Mouse (Mus musculus) left cerebral cortex, adult 8-10 months (tissue): ENCODE results near the gene Shisal1. TPM values are rescaled to one million over a fixed set of nuclear protein-coding genes. Genes with fewer than 3 reads are reported as not detected.

ENCODE experiments used
- DNase-seq, 2 experiments: peaks; one replicate each; pipeline ENCODE4 v3.0.0; 2022; ENCODE audit warnings: low spot score in 2 of 2
- total RNA-seq, 4 experiments: library from RNA; stranded (reverse); gene quantifications; 2 replicates each; pipeline ENCODE4 v1.2.4; 2022

Shisal1 gene
- total RNA-seq, 4 experiments from 2014 or later = 32.4 to 39.4 (median 37.7) TPM

DNA sequence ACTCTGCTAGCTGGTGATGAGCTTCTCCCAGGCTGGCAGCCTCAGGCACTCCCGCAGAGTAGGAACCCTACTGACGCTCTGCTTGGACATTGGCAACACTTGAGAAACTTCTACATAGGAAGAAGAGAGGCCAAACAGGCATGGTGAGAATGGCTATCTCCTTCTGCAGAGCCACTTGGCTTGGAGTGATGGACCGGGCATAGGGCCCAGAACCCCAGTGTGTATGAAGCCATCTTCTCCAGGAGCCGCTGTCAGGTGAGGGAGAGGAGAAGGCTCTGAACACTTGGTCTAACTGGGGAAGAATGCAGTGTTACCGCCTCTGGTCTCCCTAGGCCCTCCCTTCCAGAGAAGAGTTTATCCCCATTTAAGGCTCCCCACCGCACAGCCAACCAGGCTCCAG is 19.3 kb downstream of the Shisal1 start:
- DNase-seq = no peak

DNA sequence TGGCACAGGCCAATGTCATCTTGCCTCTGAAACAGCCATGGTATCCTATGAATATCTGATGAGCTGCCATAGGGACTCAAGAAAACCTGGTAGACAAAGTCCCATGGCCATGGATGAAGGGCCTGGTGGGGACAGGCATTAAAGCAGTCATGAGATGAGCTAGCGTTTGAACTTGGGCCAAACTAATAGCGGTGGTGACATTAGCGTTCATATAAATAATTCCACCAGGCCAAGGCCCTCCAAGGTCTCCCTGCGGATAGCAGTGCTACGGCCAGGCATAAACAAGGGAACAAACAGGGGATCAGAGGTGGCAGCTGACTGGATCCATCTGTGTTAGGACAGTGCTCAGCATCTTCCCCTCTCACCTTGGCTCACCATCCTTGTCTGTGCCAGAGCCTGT is 21.2 kb downstream of the Shisal1 start:
- no peak for DNase-seq

DNA sequence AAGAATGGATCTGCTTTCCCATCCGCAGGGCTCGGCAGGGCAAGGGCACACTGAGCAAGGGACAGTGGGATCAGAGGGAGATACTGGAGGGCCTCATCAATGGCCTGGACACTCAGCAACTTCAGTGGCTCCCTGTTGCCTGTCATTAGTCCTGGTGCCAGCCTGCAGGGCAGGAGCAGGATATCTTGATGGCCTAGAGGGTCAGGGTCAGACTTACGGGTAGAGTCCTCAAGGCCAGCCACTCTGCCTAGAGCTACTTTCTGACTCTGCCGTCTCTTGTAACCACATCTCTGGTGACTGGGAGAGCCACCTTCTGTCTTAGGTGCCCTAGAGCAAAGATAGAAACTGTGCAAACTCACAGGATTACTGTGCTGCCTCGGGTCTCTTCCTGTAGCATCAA is 23.1 kb downstream of the Shisal1 start:
- DNase-seq = no peak

DNA sequence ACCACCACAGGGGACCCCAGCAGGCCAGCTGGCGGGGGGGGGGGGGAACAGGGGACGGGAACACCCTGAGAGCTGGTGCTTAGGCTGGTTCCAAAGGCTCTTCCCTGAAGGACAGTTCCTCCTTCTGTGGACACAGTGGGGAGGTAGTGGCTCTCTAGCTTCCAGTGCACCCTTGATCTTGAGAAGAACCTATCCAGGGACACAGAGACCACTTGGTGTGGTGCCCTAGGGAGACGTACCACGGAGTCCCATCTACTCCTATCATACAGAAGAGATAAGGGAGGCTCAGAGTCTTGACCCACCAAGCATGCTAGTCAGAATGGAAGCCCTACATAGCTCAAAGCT is 28.7 kb downstream of the Shisal1 start:
- no peak for DNase-seq

DNA sequence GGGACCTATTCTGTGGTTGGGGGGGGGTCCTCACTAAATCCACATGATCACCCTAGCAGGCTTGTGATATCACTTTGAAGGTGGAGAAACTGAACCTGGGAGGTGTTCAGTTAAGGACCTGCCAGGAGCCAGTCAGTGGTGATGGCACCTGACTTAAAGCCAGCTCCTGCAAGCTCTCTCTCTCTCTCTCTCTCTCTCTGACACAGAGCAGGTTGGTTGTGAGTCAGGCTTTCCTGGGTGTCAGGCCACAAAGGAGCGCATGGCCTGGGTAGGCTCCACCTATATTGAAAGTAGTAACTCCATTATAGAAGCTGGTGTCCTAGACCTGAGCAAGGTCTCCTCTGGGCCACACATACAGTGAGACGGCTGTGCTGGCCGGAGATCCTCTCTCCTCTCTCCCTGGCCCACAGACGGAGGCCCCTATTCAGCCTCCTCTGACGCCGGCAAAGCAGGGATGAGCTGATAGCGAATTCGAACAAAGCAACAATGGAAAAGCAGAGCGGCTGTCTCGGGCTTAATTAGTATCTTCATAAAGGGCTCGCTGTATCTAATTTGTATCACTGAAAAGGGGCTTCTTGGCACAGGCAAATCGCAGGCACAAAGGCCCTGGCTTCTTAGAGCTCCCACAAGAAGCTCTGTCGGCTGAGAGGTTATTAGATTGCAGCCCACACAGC is 29.2 kb downstream of the Shisal1 start:
- DNase-seq = no peak

DNA sequence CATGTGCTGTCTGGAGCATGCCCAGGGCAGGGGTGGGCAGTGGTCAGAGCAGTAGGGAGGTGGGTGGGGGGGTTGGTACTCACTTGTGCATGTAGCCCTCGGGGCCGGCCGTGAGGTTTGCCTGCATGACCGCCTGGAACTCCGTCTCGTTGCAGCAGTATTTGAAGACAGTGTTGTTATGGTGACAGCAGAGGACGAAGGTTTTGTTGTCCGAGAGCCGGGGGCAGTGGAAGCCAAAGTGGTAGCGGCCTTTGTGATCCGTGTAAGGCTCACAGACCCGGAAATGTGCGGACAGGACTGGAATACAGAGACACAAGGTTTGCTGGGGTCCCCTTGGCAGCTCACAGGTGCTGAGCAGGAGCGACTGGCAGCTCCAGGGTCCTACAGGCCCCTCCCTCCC is 29.9 kb downstream of the Shisal1 start:
- DNase-seq = no peak

DNA sequence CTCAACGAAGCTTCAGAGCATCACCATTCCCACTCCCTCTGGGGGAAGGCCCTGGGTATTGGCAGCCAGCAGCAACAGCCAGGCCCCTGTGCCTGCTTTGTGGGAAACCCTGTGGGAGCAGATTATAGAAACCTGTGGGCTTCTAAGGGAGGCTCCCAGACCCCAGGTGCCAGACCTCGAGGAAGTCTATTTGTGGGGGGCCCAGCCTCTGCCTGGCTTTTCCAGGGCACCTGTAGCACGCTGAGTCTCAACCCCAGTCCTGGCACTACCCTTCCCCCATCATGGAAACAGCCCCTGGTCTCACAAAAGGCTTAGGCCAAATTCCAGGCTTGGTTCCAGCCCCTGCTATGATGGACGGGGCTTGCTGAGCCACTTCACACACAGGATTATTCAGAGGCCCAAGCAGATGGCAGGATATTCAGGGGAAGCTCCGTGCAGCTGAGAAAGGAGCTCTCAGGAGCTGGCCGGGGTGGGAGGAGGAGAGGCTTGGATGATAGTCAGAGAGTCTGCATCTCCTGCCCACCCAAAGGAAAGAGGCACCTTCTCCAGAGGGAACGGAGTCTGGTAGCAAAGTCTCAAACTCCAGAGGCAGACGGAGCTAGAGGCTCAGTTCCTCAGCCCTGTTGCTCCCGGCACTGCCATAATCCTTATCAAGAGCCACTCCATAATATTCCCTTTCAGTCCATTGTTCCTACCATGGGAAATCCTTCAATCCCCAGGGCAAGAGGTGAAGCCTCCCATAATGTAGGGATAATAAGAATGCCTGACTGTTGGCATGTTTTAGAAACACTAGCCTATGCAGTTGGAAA is 32.7 kb downstream of the Shisal1 start:
- peak; percentile 42 to 85 for DNase-seq

DNA sequence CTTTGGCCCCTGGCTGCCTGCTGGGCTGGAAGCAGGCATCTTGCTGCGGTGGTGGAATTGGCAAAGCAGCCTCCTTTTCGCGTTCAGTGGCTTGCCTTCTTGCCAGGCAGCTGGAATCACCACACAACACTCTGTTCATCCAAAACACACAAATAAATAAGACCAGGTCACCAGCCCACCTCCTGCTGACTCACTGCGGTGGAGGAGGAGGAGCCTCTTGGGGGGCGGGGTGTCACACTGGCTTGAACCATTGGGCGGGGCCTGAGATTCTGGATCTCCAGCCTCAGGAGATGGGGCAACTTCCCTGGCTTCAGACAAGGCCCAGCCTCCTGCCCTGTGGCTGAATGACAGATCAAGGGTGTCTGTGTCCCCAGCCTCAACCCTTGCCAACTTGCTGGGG is 34.5 kb downstream of the Shisal1 start:
- DNase-seq = peak; percentile 14 to 49

DNA sequence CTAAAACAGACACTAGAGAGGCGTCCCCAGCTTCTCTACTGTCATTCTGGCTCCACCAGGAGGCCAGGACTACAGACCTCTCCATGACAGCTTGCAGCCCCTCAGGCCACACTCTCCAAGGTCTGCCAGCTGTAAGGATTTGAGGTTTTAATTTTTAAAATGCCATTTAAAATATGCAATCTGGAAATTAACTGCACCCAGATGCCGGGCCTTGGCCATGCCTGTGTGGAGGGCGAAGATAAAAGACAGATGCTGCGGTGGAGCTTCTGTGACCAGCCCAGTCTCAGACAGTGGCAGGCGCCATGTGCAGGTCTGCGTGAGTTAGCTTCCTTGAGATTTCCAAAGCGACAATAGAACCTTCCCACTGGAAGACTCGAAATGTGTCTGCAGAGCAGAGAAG is 36.8 kb downstream of the Shisal1 start:
- DNase-seq = no peak

DNA sequence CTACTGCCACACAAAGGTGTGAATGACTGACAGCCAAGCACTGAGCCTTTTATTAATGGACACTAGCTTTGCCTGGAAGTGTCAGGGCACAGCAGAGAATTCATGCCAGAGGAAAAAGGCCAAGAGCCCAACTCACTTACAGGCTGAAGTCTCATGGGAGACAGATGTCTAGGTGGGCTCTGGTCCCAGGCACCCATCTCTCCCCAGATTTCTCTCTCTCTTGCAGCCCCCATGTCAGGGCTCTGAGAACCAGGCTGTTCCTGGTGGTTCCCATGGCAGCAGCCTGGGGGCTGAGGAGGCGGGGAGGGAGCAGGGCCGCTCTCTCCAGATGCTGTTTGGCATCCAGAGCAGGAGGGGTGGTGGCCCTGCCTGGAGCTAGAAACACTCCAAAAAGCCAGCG is 38.3 kb downstream of the Shisal1 start:
- no peak for DNase-seq

DNA sequence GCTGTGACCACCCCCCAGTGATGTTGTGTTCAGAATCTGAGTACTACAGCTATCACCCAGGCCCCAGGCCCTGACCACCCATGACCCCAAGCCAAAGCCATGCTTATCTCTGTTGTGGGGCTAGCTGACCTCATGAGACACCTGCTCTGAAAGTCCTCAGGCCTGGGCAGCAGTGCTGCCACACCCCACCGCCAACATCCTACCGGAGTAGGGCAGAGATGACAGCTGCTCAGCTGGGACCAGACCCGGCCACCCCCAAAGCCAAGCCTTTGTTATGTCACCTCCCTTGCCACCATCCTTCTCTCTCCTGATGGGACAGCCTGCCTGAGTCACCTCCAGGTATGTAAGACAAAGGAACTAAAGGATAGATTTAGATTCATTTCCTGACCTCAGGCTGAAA is 41.1 kb downstream of the Shisal1 start:
- no peak for DNase-seq

DNA sequence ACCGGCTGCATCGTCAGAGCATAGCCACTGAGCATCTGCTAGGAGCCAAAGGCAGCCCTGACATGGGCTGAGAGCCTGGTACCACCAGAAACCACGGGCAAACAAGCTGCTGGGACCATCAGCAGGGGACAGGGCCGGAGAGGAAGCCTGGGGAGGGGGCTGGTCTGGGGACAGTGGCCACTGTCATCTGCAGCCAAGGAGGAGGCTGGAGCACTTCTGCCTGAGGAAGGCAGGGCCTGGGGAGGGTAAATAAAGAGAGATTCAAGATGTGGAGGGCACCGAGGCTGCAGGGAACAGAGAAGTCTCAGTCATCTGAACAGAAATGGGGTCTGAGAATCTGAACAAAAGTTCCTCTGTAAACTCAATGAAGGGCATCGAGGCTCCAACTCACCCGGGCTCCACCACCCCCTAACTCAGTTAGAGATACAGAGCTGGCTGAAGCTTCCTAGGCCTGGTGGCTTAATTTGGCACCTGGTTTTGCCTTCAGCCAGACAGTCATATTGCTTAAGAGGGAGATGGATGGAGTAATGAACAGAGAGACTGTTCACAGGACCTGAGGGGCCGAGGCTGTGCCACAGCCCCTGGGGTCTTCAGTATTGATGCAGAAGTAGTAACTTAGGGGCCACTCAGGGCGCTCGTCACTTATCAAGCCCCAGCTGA is 43.3 kb downstream of the Shisal1 start:
- no peak for DNase-seq

DNA sequence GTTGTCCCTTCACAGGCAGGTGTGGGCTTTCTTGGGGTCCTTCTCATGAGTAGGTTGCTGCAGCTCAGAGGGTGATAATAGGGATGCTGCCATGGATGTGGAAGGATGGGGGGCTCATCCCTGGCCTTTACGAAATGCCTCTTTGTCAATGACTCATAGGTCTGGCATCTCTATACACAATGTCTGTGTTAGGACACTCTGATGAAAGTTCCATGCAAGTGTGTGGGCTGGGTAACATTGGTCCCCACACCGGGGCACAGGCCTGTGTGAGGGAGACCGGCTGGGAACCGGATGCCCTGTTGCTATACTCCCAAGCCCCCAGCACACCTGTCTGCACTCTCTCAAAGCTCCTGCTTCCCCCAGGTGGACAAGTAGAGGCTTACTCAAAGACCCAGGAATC is 48.3 kb downstream of the Shisal1 start:
- no peak for DNase-seq

DNA sequence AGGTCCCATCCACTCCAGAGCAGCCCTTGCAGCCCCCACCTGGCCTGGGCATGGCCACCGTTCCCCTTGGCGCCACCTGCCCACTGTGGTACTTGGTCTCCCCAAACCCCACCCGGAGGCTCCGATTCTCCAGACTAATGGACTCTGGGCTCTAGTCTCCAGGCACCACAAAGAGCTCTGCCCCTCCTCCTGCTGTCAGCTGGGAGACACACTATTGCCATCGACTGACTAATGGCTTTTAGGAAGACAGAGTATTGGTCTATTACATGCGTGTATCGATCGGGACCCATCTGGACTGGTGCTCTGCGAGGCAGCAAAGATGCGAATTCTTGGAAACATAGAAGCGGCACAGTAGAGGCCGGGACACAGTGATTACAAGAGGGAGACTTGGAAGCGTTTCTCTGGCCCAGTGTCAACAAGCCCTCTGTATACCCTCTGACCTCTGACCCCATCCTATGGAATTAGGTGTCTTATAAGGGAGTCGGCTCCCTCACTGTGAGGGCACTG is 49.2 kb downstream of the Shisal1 start:
- DNase-seq = no peak

DNA sequence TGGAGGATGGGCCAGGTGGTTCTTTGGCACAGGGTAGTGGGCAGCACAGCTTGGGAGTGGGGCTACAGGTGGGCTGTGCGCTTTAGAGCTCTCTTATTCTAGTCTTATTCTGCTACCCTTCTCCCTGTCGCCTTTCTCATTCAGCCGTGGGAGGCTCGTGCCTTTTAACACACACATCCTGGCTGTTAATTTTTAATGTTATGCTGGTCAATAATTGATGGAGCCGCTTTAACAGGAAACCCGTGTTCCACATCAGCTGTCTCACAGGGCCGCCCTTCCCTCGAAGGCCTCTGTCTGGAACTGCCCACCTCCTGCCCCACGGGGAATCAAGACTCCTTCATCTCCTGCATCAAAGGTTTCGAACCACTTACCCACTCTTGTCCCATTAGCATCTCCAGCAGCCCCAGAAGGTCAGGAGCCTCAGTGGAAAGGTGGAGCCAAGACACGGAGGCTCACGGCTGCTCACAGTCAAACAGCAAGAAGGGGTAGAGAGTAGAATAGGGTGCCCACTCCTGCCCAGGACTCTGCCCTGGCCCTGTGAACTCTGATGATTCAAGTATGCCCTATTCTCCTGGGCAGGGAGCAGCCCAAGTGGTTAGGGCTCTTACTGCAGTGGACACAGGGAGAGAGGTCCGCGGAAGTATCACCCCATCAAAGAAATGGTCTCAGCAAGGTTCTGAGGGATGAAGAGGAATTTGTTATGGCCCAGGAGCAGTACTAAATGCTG is 51.4 kb downstream of the Shisal1 start:
- no peak for DNase-seq

DNA sequence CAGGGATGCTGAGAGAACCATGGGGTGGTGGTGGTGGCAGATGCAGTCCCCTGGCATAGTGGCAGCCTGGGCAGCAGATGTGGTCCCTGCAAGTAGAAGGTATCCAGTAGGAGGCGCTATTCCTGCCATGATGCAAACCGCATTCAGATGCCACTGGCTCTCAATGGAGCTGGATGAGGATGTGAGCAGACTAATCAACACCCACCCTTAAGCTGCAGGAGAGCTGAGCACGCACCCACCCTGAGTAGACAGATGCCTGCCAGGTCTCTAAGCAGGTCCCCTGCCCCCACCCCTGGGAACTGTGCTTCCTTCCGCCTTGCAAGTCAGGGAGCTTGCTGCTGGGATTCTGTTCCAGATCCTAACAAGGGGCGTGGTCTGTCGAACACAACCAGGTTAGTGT is 53.6 kb downstream of the Shisal1 start:
- no peak for DNase-seq

DNA sequence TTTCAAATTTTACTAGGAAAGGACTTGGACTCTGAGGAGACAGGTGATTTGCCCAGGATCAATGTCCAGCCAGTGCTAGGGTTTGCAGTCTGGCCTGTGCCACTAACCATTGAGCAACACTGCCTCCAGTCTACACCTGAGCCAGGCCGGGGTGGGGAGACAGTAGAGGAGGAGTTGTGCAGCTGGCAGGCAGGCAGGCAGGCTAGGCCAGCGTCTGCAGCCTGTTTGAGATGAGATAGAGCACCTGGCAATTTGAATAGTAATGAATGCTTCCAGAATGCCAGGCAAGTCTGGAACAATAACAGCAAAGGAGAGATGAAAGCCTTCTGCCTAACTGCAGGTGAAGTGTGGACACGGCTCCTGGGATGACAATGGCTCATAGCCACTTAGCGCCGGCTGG is 54.1 kb downstream of the Shisal1 start:
- no peak for DNase-seq

DNA sequence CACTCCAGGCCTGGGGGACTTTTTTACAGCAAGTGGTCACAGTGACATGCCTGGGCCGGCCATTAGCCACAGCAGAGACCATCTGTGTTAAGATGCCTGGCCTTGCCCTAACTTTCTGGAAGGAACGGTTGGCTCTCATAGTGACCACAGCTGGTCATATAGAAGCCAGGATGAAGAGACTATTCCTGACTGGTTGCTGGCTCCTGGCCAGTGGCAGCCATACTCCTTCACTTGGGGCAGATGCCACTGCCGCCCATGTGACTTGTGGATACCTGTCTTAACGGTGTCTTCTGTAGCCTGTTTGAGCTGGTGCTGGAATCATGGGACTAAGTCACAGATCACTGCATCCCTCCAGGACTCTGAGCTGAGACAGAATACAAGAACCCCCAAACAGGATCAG is 54.8 kb downstream of the Shisal1 start:
- no peak for DNase-seq

DNA sequence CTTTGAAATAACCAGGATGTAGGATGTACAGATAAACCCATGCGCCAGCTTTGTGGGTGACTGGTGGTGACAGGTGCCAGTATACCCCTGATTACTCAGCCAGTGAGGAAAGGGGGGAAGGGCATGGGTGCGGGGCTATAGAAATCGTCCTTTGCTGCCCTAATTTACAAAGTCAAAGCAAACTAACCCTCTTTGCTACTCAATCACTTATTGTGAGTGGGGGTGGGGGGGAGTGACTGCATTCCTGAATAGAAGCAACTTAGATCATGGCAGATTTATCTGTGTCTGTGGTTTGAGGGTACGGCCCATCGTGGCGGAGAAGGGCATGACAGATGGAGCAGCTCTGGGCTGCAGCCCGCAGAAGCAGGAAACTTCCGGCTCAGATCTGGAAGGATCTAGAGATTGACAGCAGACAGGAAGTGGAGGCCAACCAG is 58.2 kb downstream of the Shisal1 start:
- no peak for DNase-seq

DNA sequence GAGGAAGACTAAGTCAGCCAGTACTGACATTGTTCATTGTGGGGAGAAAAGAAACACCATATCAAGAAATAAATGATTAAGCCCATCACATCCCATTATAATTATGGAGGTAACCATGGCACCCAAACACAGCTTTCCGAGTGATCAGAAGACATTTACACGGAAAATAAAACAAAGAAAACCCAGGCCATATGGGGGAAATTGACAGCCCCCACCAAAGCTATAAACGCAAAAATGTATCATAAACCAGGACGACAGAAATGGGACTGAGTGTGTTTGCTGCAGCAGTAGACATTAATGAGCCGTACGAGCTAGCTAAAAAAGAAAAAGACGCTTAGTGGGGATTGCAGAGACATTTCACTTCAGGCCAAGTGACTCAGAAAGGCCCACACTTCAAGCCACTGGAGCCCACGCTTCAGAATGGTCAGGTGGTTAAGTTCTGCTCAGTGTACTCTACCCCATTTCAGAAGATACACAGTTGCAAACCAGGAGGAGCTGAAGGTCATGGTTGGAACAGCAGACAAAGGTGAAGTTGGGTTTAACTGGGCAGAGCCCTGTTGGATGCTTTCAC is 60.8 kb downstream of the Shisal1 start:
- peak in 1 of 2 experiments; percentile 38 for DNase-seq

DNA sequence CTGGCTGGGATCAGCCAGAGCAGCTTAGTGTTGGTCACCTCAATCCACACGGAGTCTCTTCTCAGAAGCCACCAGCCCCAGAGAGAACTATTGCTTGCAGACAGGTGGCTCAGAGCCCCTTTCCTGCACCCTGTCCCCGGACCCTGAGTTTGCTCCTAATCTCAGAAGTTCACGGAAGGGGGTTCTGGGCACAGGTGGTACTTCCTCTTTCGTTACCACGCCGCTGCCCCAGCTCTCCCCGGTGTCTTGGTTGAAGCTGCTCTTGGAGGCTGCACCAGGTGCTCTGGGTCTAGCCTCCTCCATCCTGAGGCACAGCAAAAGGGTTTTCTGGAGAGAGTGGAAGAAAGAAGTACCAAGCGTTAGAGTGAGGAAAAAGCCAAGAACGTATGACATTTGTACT is 62.8 kb downstream of the Shisal1 start:
- no peak for DNase-seq
